Mouse (Mus musculus): Measurements from ENCODE around the gene Ofcc1.

GRCm38 (mm10) chr13:40167871-40168270 lies 193.4 kb downstream of the Ofcc1 start:
- TF ChIP-seq CTCF (IDR thresholded peaks at IDR 0.05; ENCODE audit: insufficient read depth, low read depth, low read length) (no peak), POLR2A (IDR thresholded peaks at IDR 0.05; ENCODE audit: insufficient read depth, low read depth, low read length) (no peak)

Measured in olfactory bulb, adult 2 months (tissue).